Mouse (Mus musculus): ENCODE results near the gene Nav3.
A peak's percentile ranks its signal among the peaks of the same experiment; 100 is the strongest.
"Not testable (repeated sequence)": the region's sequence is repeated elsewhere in the genome, so short reads cannot be mapped to it uniquely, and the experiment has no call there.

Gene Nav3

GRCm38 (mm10) chr10:110085156-110085555, 370.8 kb downstream of the Nav3 start:
- DNase-seq (ENCODE audit: low spot score in 2 of 2), result peak; percentile 31 to 59

DNA sequence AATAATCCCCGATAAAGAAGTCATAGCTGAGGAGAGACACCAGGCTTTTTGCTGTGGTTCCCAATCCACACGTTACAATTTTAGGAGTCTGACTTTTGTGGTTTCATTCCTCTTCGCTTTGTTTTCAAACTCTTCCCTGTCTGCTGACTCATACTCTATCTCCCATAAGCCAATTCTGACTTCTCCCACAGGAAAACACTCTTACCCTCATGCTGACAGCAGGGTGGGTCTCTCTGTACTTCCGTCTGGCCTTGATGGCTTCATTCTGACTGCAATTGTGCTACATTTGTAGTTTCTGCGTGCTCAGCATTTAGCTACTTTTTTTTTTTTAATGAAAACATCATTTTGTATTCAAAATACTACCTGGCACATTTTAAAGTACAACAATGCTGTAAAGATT, 379.4 kb downstream of the Nav3 start:
- DNase-seq (ENCODE audit: low spot score in 2 of 2), result no peak

GRCm38 (mm10) chr10:110072355-110072754, 383.6 kb downstream of the Nav3 start:
- no peak for DNase-seq (ENCODE audit: low spot score in 2 of 2)

DNA sequence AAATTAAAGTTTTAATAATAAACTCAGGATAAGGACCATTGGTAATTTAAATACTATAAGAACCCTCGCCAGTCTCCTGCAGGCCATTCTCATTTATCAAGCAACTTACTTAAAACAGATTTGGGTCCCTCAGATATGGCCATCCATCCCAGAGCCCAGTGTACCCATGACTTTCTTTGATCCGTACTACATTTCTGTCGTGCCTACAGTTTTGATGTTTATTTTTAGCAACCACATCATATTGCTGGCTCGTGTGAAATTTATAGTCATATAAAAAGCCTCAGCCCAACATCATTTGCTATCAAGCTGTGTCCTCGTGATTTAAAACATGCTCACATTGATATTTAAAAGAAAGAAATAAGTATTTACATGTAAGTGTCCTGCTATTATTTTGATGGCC, 394.8 kb downstream of the Nav3 start:
- DNase-seq (ENCODE audit: low spot score in 2 of 2), result no peak

GRCm38 (mm10) chr10:110037547-110037946, 418.5 kb downstream of the Nav3 start:
- no peak for DNase-seq (ENCODE audit: low spot score in 2 of 2)

DNA sequence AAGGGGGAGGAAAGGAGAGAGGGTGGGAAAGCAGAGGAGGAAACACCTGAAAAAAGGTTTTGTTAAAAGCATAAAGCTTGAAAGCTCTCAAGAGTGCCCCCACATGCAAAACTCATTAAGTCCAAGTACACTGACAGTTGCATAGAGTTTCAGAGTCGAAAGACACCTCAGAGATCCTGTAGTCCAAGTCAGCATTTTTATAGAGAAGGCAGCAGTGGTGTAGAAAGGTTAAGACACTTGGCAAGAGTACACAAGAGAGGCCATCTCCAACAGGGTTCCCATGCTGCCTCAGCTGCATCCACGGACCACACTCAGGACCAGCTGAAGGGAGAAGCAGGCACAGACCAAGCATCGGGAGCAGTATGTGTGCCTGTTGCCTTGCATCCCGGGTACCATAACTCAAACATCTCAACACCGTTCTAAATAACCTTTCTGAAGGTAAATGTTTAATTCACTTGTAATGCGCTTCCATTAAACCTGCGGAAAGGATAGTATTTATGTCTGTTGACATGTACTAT, 421.4 kb downstream of the Nav3 start:
- no peak for DNase-seq (ENCODE audit: low spot score in 2 of 2)

- not testable (repeated sequence) for DNase-seq (ENCODE audit: low spot score in 2 of 2)
Measured at GRCm38 (mm10) chr10:110024897-110025296, 431.1 kb downstream of the Nav3 start.

GRCm38 (mm10) chr10:110022100-110022499, 433.9 kb downstream of the Nav3 start:
- DNase-seq (ENCODE audit: low spot score in 2 of 2), result no peak

DNA sequence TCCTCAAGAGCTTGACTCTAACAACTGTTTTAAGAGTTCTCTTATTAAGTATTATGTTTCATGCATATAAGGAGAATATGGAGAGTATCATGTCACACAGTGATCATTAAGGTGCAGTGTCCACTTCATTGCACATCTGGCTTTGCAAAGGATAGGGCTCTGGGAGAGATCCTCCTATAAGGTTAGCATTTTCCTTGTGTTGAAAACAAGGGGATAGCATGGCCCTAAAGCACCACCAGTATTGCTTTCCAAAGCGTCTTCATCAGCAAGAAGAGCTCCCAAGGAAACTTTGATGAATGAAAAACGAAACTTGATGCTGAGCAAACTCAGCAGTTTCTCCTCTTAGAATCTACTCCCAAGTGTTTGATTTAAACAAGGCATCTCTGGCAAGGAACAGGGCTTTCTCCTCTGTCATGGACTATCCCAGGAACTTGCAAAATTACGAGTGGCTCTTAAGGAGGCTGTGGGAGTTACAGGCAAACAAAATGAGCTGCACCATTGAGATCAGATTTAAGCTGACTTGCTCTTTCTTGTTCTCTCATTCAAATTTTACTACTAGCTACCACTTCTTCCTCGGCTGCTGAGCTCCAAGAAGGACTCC, 436.6 kb downstream of the Nav3 start:
- DNase-seq (ENCODE audit: low spot score in 2 of 2), result no peak

GRCm38 (mm10) chr10:110001328-110001727, 454.7 kb downstream of the Nav3 start:
- DNase-seq (ENCODE audit: low spot score in 2 of 2), result not testable (repeated sequence)

DNA sequence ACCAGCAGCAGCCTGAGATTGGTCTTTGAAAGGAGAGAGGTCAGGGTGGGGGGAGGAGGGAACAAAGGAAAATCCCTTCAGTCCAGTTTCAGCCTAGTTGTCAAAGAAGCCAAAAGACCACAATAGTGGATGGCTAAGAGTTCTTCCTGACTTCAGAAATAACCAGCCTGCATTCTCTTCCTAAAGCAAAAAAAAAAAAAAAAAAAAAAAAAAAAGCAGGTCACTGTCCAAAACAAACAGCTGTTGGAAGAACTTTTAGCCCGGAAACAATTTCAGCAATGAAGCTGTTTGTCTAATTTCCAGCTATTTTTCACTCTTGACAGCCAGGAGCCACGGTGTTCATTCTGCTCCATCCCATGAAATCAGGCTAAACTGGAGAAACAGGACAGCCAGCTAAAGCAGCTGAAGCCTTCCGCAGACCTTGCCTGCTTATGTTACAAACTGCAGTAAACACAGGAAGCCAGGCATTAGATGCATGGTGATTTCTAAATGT, 455.2 kb downstream of the Nav3 start:
- DNase-seq (ENCODE audit: low spot score in 2 of 2), result no peak

GRCm38 (mm10) chr10:109999904-110000303, 456.1 kb downstream of the Nav3 start:
- no peak for DNase-seq (ENCODE audit: low spot score in 2 of 2)

DNA sequence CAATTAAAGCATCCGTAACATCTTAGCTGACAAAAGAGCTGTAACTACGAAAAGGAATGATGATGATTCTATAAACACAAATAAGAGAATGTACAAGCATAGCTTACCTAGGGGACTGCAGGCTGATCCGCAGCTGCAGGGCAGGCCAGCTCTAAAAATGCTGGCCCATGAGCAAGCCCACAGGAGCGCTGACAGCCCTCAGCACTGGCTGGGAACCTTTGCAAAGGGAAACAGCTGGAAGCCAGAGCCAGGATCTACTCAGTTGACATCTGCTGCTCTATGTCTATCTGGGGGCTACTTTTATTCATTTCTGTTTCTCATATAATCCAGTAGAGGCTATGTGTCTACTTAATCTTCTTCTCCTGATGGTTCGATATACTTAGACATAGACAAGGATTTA, 461.7 kb downstream of the Nav3 start:
- no peak for DNase-seq (ENCODE audit: low spot score in 2 of 2)

DNA sequence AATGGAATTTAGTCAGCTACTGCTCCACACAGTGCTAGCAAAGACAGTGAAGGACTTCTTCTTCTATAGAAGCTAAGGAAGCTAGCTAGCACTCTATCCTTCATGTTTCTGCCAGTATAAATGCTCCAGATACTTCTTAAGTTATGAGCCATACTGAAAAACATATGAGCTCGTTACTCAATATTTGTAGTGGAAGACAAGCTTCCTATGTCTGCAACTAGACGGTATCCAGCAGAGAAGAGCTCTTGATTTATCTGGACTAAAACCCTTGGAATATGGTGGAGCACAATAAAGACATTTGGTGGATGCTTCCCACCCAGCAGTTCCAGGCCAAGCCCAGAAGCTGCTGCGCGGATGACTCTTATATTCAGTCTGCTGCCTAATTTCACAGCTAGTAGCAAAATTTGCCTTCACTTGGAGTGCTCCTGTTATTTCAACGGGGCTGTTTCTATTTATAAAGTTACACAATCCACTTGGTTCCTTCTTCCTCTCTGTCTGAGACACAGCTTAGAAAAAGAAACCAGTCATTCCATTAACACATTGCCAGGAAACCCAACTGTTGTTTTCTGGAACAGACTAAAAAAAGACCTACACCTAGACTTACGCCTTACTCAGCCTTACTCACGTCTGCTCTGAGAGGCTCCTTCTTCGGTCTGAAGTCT, 470.0 kb downstream of the Nav3 start:
- no peak for DNase-seq (ENCODE audit: low spot score in 2 of 2)

DNA sequence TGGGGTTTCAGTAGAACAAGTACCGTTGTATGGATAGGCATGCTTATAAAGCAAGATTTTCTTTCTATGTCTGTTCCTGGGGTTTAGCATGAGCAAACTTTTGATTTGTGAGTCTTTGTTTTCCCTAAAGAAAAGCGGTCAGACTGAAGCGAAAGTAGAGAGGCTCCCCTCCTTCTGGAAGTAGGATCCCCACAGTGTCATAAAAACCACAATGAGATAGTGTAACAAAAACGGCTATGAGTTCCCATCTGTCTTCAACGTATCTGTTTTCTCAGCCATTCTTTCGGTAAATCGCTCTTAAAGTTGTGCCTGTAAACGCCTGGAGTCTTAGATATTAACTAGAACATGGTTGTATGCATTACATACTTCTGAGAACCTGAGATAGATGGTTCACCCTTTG, 479.7 kb downstream of the Nav3 start:
- no peak for DNase-seq (ENCODE audit: low spot score in 2 of 2)

DNA sequence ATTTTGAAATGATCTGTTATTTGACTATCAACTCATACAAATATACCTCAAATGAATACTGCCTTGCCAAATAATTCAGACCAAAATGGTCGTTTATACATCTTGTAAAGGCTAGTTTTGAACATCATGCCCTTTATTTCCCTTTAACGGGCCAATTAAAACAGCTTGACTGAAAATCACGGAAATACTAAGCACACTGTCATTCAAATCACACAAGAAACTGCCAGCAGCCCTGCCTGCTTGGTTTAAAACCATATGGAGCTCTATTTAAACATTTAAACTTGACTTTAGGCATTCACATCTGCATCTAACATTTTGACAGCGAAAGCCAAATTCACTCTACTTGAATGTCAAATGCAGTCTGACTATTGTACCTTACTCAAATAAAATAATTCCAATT, 481.8 kb downstream of the Nav3 start:
- DNase-seq (ENCODE audit: low spot score in 2 of 2), result no peak

DNA sequence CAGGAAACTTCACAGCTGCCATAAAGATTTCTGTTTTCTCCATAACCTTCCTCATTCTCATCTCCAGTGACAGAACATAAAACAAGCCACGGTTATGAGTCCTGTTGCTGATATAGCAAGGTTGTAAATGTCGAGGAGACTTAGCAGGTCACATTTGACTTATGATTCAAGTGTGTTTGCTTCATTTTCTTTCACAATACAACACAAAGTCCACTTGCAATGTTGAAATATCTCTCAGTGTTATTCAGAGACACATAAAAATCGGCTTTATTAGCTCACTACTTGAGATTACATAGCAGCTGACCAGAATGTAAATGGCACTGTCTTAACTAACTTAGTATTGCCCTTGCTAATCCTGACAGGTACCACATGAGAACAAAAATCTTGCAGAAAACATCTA, 482.5 kb downstream of the Nav3 start:
- no peak for DNase-seq (ENCODE audit: low spot score in 2 of 2)

GRCm38 (mm10) chr10:109950296-109950695, 505.7 kb downstream of the Nav3 start:
- no peak for DNase-seq (ENCODE audit: low spot score in 2 of 2)

DNA sequence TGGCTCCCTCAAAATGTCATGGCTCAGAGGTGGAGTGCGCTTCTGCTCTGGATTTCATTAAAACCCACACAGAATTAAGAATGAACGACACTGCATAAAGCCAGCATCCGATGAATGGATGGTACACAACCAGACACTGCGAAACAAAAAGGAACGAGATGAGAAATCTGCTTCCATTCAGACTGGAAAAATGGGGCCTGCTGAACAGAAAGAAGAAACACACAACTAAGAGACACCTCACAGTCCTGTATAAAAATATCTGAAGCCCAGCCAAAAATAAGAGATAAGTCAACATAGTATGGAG, 526.7 kb downstream of the Nav3 start:
- no peak for DNase-seq (ENCODE audit: low spot score in 2 of 2)

- no peak for DNase-seq (ENCODE audit: low spot score in 2 of 2)
Measured at GRCm38 (mm10) chr10:109928547-109929318, 527.3 kb downstream of the Nav3 start.

DNA sequence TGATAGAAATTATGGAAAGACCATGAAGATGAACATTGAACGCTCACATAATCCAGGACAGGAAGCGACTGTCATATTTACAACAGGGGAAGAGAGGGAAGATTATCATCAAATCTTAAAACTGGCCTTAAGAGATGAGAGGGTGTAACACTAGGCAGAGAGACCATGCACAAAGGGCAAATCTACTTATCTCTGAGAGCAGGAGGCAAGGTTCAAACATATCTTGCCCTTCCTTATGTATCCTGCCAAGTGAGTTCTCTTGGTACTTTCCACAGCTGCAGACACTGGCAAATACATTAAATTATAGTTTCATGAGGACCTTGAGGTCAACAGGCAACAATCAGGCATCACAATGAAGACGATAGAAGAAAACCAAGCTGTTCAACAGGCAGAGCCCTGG, 529.9 kb downstream of the Nav3 start:
- no peak for DNase-seq (ENCODE audit: low spot score in 2 of 2)

- DNase-seq (ENCODE audit: low spot score in 2 of 2), result no peak
Measured at GRCm38 (mm10) chr10:109924136-109924535, 531.9 kb downstream of the Nav3 start.

DNA sequence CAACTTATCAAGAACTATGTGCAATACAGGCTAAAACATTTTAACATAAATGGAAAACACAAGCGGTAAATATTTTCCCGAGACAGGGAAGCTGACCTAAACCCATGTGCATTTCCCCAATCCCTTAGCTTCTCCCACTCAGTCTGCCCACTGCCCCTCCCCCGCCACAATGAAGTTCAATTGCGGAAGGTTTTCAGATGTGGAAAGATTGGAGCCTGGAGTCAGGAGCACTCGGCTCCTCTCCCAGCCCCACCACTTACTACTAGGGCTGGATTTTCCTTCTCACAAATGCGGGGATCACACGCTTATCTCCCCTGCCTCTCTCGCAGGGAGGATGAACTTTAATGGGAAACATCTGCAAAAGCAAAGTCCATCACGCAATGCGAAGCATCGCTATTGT, 534.6 kb downstream of the Nav3 start:
- peak in 1 of 2 experiments; percentile 16 for DNase-seq (ENCODE audit: low spot score in 2 of 2)

Measured in cerebellum, postnatal 4 days (tissue).